Mouse (Mus musculus) C2C12 (cell line): Measurements from ENCODE around the gene Afm.

ENCODE experiments used
- CTCF ChIP-seq: IDR thresholded peaks from one replicate; pipeline ENCODE4 v1.5.1; 2011; ENCODE audit not compliant: control insufficient read depth, insufficient read depth, insufficient read length
- MAX ChIP-seq: IDR thresholded peaks from one replicate; pipeline ENCODE4 v1.6.1; 2011; ENCODE audit warnings: mild to moderate bottlenecking, control low read depth
- MYOD1 ChIP-seq: IDR thresholded peaks from one replicate; pipeline ENCODE4 v1.6.1; 2011; ENCODE audit warnings: low read depth; ENCODE audit not compliant: control insufficient read depth, insufficient read length
- MYOG ChIP-seq: IDR thresholded peaks from one replicate; pipeline ENCODE4 v1.6.1; 2011; ENCODE audit not compliant: control insufficient read depth, insufficient read length; ENCODE audit errors: extremely low read depth
- USF1 ChIP-seq: IDR thresholded peaks from one replicate; pipeline ENCODE4 v1.6.1; 2011; ENCODE audit warnings: low read depth, mild to moderate bottlenecking, control low read depth, moderate library complexity

GRCm38 (mm10) chr5:90474369-90474768, 44.4 kb upstream of the Afm start:
- TF ChIP-seq CTCF (no peak), USF1 (no peak), MAX (no peak), MYOD1 (no peak), MYOG (no peak)
